Mouse (Mus musculus): ENCODE data around the gene Osbpl6.

- TF ChIP-seq CTCF (IDR thresholded peaks at IDR 0.05; ENCODE audit: control insufficient read depth, insufficient read depth, insufficient replicate concordance, low read depth, low read length), result no peak
- no peak for TF ChIP-seq POLR2A (IDR thresholded peaks at IDR 0.05; ENCODE audit: control insufficient read depth, low read depth, low read length)
These were observed 33.2 kb downstream of the Osbpl6 start for GRCm38 (mm10) chr2:76439540-76439939.

Measured in testis, adult 2 months (tissue).